ENCODE assay signal across 13 mouse cellular contexts in the genomic region with DNA sequence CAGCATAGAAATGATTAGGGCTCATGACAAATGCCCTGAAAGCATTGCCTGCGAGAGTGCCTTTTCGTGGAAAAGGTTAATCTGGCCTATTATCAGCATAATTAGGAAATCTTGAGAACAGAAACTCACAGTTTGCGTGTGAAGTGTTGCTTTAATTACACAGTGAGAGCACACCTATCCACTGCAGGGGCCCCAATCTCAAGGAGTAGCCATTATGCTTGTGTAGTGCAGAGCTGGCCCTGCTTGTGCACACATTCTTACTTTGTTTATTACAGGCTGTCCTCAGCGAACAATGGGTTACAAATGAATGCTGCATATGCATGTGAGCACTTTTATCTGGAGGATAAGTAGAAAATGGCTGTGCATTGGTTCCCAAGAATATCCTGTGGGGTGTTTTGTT.
"Had no signal": no experiment of that assay in that cellular context is flagged by ENCODE, and none has a peak within 500 bp of the region (broad histone marks: within the 10 kb centered on the region; RNA-seq: fewer than 3 reads in every experiment).

No protein-coding gene starts in this region.

- H3K9ac ChIP-seq: limb, embryonic 13.5 days; liver, embryonic 14.5 days; midbrain, embryonic 13.5 days; neural tube, embryonic 15.5 days had no signal

- H3K4me3 ChIP-seq: layer of hippocampus, adult 2 months; limb, embryonic 13.5 days; midbrain, embryonic 13.5 days; myocyte; neural tube, embryonic 15.5 days had no signal

- H3K27ac ChIP-seq: layer of hippocampus, adult 2 months; limb, embryonic 13.5 days; liver, embryonic 14.5 days; midbrain, embryonic 13.5 days; neural tube, embryonic 15.5 days had no signal

- H3K4me2 ChIP-seq: limb, embryonic 13.5 days; midbrain, embryonic 13.5 days; neural tube, embryonic 15.5 days had no signal

- H3K9me3 ChIP-seq: limb, embryonic 13.5 days; midbrain, embryonic 13.5 days; neural tube, embryonic 15.5 days had no signal

- DNase-seq: kidney, postnatal 10 days; kidney, postnatal 4 days; lung, adult 2 months; lung, postnatal 14 days; right cerebral cortex, adult 18-20 months; thymus, adult 18-20 months; thymus, postnatal 14 days had no signal

- ATAC-seq: midbrain, embryonic 13.5 days had no signal

- H3K27me3 ChIP-seq: limb, embryonic 13.5 days; midbrain, embryonic 13.5 days; neural tube, embryonic 15.5 days had no signal

- H3K36me3 ChIP-seq: limb, embryonic 13.5 days; midbrain, embryonic 13.5 days; neural tube, embryonic 15.5 days had no signal
